Mouse (Mus musculus): Measurements from ENCODE around the gene Olfr1448.
"Not testable (repeated sequence)": the region's sequence is repeated elsewhere in the genome, so short reads cannot be mapped to it uniquely, and the experiment has no call there.

The Olfr1448 gene

GRCm38 (mm10) chr19:12924319-12924718 is at the start of gene Olfr1448:
Gene Olfr1448, minus strand, starts transcription at chr19:12924419.
- no peak for DNase-seq (ENCODE audit: inconsistent ontology term)

DNA sequence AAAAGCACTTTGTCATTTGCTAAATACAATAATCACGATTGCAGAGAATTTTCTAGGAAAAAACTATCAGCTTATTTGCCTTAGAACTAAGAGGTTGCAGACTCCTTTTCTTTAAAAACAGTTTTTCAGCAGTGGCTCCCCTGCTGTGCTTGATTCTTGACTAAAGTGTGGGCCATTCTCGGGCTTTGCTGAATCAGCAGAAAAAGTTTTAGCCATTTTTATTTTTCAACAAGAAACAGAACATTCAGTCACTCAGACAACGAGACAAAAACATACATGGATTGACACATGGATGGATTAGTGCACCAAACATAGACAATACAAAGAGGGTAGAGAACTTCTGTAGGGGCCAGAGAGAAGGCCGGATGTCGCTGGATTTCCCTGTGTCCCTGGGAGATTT is 45.9 kb upstream of the Olfr1448 start:
- not testable (repeated sequence) for DNase-seq (ENCODE audit: inconsistent ontology term)

GRCm38 (mm10) chr19:12949958-12950357 is 25.7 kb upstream of the Olfr1448 start, which contains the start of gene Olfr1450:
Gene Olfr1450, plus strand, starts transcription at chr19:12950258.
- no peak for DNase-seq (ENCODE audit: inconsistent ontology term)

- DNase-seq (ENCODE audit: inconsistent ontology term): no peak
Measured at GRCm38 (mm10) chr19:12930540-12930939, 6.3 kb upstream of the Olfr1448 start, which contains the start of gene Olfr1449. Gene Olfr1449, plus strand, starts transcription at chr19:12930840.

DNA sequence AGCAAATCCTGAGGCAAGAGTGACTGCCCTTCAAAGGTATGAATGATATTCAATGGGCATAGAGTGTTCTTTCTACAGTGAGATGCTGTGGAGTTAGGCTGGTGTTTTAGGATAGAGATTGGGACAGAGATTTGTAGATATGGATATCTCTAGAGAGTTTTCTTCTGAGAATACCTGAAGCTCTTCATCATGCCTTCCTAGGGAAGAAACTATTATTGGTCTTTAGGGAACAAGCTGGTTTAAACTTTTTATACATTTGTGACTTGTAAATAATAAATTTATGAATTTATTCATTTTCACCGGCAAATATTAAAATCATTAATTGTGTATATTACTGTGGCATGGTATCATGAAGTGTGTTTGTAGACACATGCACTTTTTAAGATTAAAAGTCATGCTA is 20.6 kb downstream of the Olfr1448 start, which contains the start of gene Olfr1447:
TSS of gene Olfr1447 (minus strand) at position 101 of the 400 bp plus-strand sequence.
- no peak for DNase-seq (ENCODE audit: inconsistent ontology term)

DNA sequence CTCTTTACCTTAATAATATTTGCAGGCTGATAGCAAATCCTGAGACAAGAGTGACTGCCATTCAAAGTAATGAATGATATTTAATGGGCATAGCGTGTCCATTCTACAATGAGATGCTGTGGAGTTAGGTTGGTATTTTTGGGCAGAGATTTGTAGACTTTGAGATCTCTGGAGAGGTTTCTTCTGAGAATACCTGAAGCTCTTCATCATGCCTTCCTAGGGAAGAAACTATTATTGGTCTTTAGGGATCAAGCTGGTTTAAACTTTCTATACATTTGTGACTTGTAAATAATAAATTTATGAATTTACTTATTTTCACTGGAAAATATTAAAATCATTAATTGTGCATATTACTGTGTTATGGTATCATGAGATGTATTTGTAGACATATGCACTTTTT is 30.8 kb downstream of the Olfr1448 start, which contains the start of gene Olfr1446:
TSS of gene Olfr1446 (minus strand) at position 101 of the 400 bp plus-strand sequence.
- no peak for DNase-seq (ENCODE audit: inconsistent ontology term)

GRCm38 (mm10) chr19:12883555-12883954 is 40.7 kb downstream of the Olfr1448 start, which contains the start of gene Olfr1445:
Gene Olfr1445, plus strand, starts transcription at chr19:12883855.
- no peak for DNase-seq (ENCODE audit: inconsistent ontology term)

Measured in Muller cell, postnatal 12 days (primary cell).